Mouse (Mus musculus): ENCODE measurements around the gene Tufm. TPM values are rescaled to one million over a fixed set of nuclear protein-coding genes. Genes with fewer than 3 reads are reported as not detected.

The Tufm gene
- polyA plus RNA-seq, 1 experiment from 2014 or later, result 129 TPM

GRCm38 (mm10) chr7:126537820-126538585 is 50.8 kb downstream of the Tufm start:
- Histone ChIP-seq H3K9ac (no peak overlapping the region), H3K4me2 (no peak overlapping the region), H3K9me3 (replicated peaks) (no peaks in the 10 kb centered on the region), H3K36me3 (no peaks in the 10 kb centered on the region), H3K27ac (no peak overlapping the region), H3K27me3 (replicated peaks) (peaks cover 27% of the 10 kb centered on the region), H3K4me1 (0 out of 2 replicates have a peak, but pooled peaks cover 6% of the 10 kb centered on the region), H3K4me3 (no peak overlapping the region)
- 57% methylated on average over 5 of the region's 5 CpGs for WGBS (ENCODE audit: insufficient replicate concordance)
- ATAC-seq, result no peak

Other genes with a start within 250 kb of the Tufm start
- gene Sbk1, start 214.7 kb upstream of the Tufm start, polyA plus RNA-seq (2016; fragmentation: Nextera tagmentation; extraction: Ambion mirVana), result 4.2 and 5.0 TPM in 2 replicates
- 14.5 and 15.6 TPM in 2 replicates for gene Lat, start 117.8 kb upstream of the Tufm start, polyA plus RNA-seq (2016; fragmentation: Nextera tagmentation; extraction: Ambion mirVana)
- gene Spns1, start 109.9 kb upstream of the Tufm start, polyA plus RNA-seq (2016; fragmentation: Nextera tagmentation; extraction: Ambion mirVana), result 27.3 and 29.1 TPM in 2 replicates
- 3.6 and 3.7 TPM in 2 replicates for gene Nfatc2ip, start 90.6 kb upstream of the Tufm start, polyA plus RNA-seq (2016; fragmentation: Nextera tagmentation; extraction: Ambion mirVana)
- 0.08 TPM in 1 of 2 replicates, not detected in the other for gene Cd19, start 72.5 kb upstream of the Tufm start, polyA plus RNA-seq (2016; fragmentation: Nextera tagmentation; extraction: Ambion mirVana)
- 9.6 and 10.2 TPM in 2 replicates for gene Rabep2, start 58.6 kb upstream of the Tufm start, polyA plus RNA-seq (2016; fragmentation: Nextera tagmentation; extraction: Ambion mirVana)
- gene Atp2a1, start 24.3 kb upstream of the Tufm start, polyA plus RNA-seq (2016; fragmentation: Nextera tagmentation; extraction: Ambion mirVana), result 0.17 and 1.5 TPM in 2 replicates
- 17.0 and 17.5 TPM in 2 replicates for gene Sh2b1, start 11.9 kb upstream of the Tufm start, polyA plus RNA-seq (2016; fragmentation: Nextera tagmentation; extraction: Ambion mirVana)
- 48.7 and 49.4 TPM in 2 replicates for gene Atxn2l, start 16.1 kb downstream of the Tufm start, polyA plus RNA-seq (2016; fragmentation: Nextera tagmentation; extraction: Ambion mirVana)
- gene Eif3c, start 79.0 kb downstream of the Tufm start, polyA plus RNA-seq (2016; fragmentation: Nextera tagmentation; extraction: Ambion mirVana), result 157 and 164 TPM in 2 replicates
- 0.77 and 1.1 TPM in 2 replicates for gene Apobr, start 97.6 kb downstream of the Tufm start, polyA plus RNA-seq (2016; fragmentation: Nextera tagmentation; extraction: Ambion mirVana)
- gene Cln3, start 98.5 kb downstream of the Tufm start, polyA plus RNA-seq (2016; fragmentation: Nextera tagmentation; extraction: Ambion mirVana), result 12.5 TPM in 2 replicates
- gene Il27, start 107.6 kb downstream of the Tufm start, polyA plus RNA-seq (2016; fragmentation: Nextera tagmentation; extraction: Ambion mirVana), result not detected in 2 replicates
- 3.2 and 3.7 TPM in 2 replicates for gene Nupr1, start 143.5 kb downstream of the Tufm start, polyA plus RNA-seq (2016; fragmentation: Nextera tagmentation; extraction: Ambion mirVana)
- 36.3 and 42.4 TPM in 2 replicates for gene Sgf29, start 161.9 kb downstream of the Tufm start, polyA plus RNA-seq (2016; fragmentation: Nextera tagmentation; extraction: Ambion mirVana)
- 0.24 and 0.50 TPM in 2 replicates for gene Sult1a1, start 189.1 kb downstream of the Tufm start, polyA plus RNA-seq (2016; fragmentation: Nextera tagmentation; extraction: Ambion mirVana)
- 134 and 153 TPM in 2 replicates for gene Bola2, start 208.0 kb downstream of the Tufm start, polyA plus RNA-seq (2016; fragmentation: Nextera tagmentation; extraction: Ambion mirVana)
- 4.5 and 5.1 TPM in 2 replicates for gene Slx1b, start 208.4 kb downstream of the Tufm start, polyA plus RNA-seq (2016; fragmentation: Nextera tagmentation; extraction: Ambion mirVana)
- 77.9 and 86.6 TPM in 2 replicates for gene Coro1a, start 220.4 kb downstream of the Tufm start, polyA plus RNA-seq (2016; fragmentation: Nextera tagmentation; extraction: Ambion mirVana)

All from liver, embryonic 12.5 days (tissue).